Mouse (Mus musculus): ENCODE measurements around the gene Setd4.

GRCm38 (mm10) chr16:93607669-93608101 is 3.8 kb upstream of the Setd4 start:
- no peak; the same call in 1 of the 2 replicates for TF ChIP-seq CTCF (IDR thresholded peaks at IDR 0.05; ENCODE audit: low read depth)
- TF ChIP-seq EP300 (IDR thresholded peaks at IDR 0.05; ENCODE audit: low read depth): no peak

Measured in liver, embryonic 14.5 days (tissue).